Mouse (Mus musculus): ENCODE results near the gene Slc41a3. TPM values are rescaled to one million over a fixed set of nuclear protein-coding genes. Genes with fewer than 3 reads are reported as not detected.

The Slc41a3 gene
- total RNA-seq (2023) = 10 to 100 TPM; 19.2 to 20.2 TPM

GRCm38 (mm10) chr6:90604533-90605297 lies at the start of gene Slc41a3:
Gene Slc41a3, plus strand, starts transcription at chr6:90604725.

Other genes with a start within 250 kb of the Slc41a3 start
- 10 to 100 TPM; 36.9 to 38.4 TPM for gene Zxdc, start 235.2 kb upstream of the Slc41a3 start, total RNA-seq (2023)
- gene Cfap100, start 175.9 kb upstream of the Slc41a3 start, total RNA-seq (2023) = not detected
- gene Klf15, start 142.1 kb upstream of the Slc41a3 start, total RNA-seq (2023) = not detected
- not detected for gene Aldh1l1, start 118.3 kb upstream of the Slc41a3 start, total RNA-seq (2023)